ENCODE assay signal across 10 mouse cellular contexts in genomic region chr12:78228139-78228538, GRCm38 (mm10). TPM values are rescaled to one million over a fixed set of nuclear protein-coding genes. Genes with fewer than 3 reads are reported as not detected.
DNase-seq lines count a peak whose midpoint lies in the region; ATAC-seq and TF ChIP-seq lines count a peak whose summit lies in the region.
"Had no signal": no experiment of that assay in that cellular context is flagged by ENCODE, and none has a peak within 500 bp of the region (broad histone marks: within the 10 kb centered on the region; RNA-seq: fewer than 3 reads in every experiment).

No protein-coding gene starts in this region.

- no peaks in the 10 kb centered on the region for H3K4me1 ChIP-seq in kidney, embryonic 14.5 days (ENCODE audit: control insufficient read depth, insufficient read depth, low read length)
- H3K4me1 ChIP-seq in embryonic facial prominence, embryonic 12.5 days, result no peaks in the 10 kb centered on the region
- H3K4me1 ChIP-seq in midbrain, postnatal 0 days (ENCODE audit: insufficient read depth, low read length), result peaks cover 6% of the 10 kb centered on the region; the same call in 1 of the 2 replicates

- H3K4me2 ChIP-seq in kidney, embryonic 14.5 days (replicated peaks; ENCODE audit: low read depth, low read length), result peak overlapping the region; percentile 77
- H3K4me2 ChIP-seq in embryonic facial prominence, embryonic 12.5 days (replicated peaks), result peak overlapping the region; percentile 91
- peak overlapping the region; percentile 68 for H3K4me2 ChIP-seq in midbrain, postnatal 0 days (ENCODE audit: low read depth, low read length, poor library complexity, severe bottlenecking)

- H3K27me3 ChIP-seq in kidney, embryonic 14.5 days (ENCODE audit: control insufficient read depth, insufficient read depth, low read length), result no peaks in the 10 kb centered on the region
- no peaks in the 10 kb centered on the region for H3K27me3 ChIP-seq in embryonic facial prominence, embryonic 12.5 days
- H3K27me3 ChIP-seq in midbrain, postnatal 0 days (ENCODE audit: insufficient read depth, low read length), result no peaks in the 10 kb centered on the region

- no peaks in the 10 kb centered on the region for H3K36me3 ChIP-seq in kidney, embryonic 14.5 days (ENCODE audit: control insufficient read depth, insufficient read depth, low read length)
- H3K36me3 ChIP-seq in embryonic facial prominence, embryonic 12.5 days, result no peaks in the 10 kb centered on the region
- no peaks in the 10 kb centered on the region for H3K36me3 ChIP-seq in midbrain, postnatal 0 days (ENCODE audit: insufficient read depth, low read length)

- no peak for DNase-seq in kidney, adult 8-10 months
- DNase-seq in induced T-regulatory cell, adult 2 months (ENCODE audit: low read depth), result peak; percentile 12
- no peak for DNase-seq in midbrain, postnatal 0 days (ENCODE audit: low spot score)
- DNase-seq in adrenal gland, postnatal 25 days, result no peak
- DNase-seq in layer of hippocampus, adult 9-10 months (ENCODE audit: low spot score), result no peak
- DNase-seq in testis, postnatal 10 days (ENCODE audit: low spot score), result no peak
- DNase-seq: kidney, adult 11 months had no signal

- no peak for ATAC-seq in kidney, embryonic 14.5 days (ENCODE audit: low FRiP score, low TSS enrichment)
- no peak for ATAC-seq in embryonic facial prominence, embryonic 12.5 days (ENCODE audit: insufficient number of reproducible peaks, insufficient read depth, low FRiP score, low TSS enrichment)
- ATAC-seq in midbrain, postnatal 0 days (ENCODE audit: low FRiP score), result no peak

- H3K9ac ChIP-seq in kidney, embryonic 14.5 days (ENCODE audit: low read depth, low read length), result no peak overlapping the region
- no peak overlapping the region for H3K9ac ChIP-seq in embryonic facial prominence, embryonic 12.5 days
- H3K9ac ChIP-seq in midbrain, postnatal 0 days (replicated peaks; ENCODE audit: low read length, poor library complexity, severe bottlenecking), result 0 out of 2 replicates have a peak overlapping the region, but pooled peaks have one; percentile 42

- H3K9me3 ChIP-seq in kidney, embryonic 14.5 days (ENCODE audit: control insufficient read depth, low read length), result no peaks in the 10 kb centered on the region
- no peaks in the 10 kb centered on the region for H3K9me3 ChIP-seq in embryonic facial prominence, embryonic 12.5 days
- H3K9me3 ChIP-seq in midbrain, postnatal 0 days (ENCODE audit: low read length), result no peaks in the 10 kb centered on the region
- H3K9me3 ChIP-seq: G1E had no signal

- WGBS in kidney, embryonic 14.5 days, result 49% methylated on average over 4 of the region's 4 CpGs
- WGBS in embryonic facial prominence, embryonic 12.5 days, result 46% methylated on average over 4 of the region's 4 CpGs
- WGBS in midbrain, postnatal 0 days, result 33% methylated on average over 4 of the region's 4 CpGs

- no peak for TF ChIP-seq CTCF in midbrain, postnatal 0 days (IDR thresholded peaks at IDR 0.05)

- H3K4me3 ChIP-seq in kidney, embryonic 14.5 days (ENCODE audit: low read length), result peak overlapping the region; percentile 94
- H3K4me3 ChIP-seq in embryonic facial prominence, embryonic 12.5 days, result no peak overlapping the region
- H3K4me3 ChIP-seq in midbrain, postnatal 0 days (ENCODE audit: low read depth, low read length), result peak overlapping the region; percentile 83

- no peak overlapping the region for H3K27ac ChIP-seq in kidney, embryonic 14.5 days (ENCODE audit: low read depth, low read length)
- no peak overlapping the region for H3K27ac ChIP-seq in embryonic facial prominence, embryonic 12.5 days
- H3K27ac ChIP-seq in midbrain, postnatal 0 days (ENCODE audit: low read depth, low read length), result no peak overlapping the region

RNA-seq across cellular contexts. Expression of gene Gphn, which starts 2.0 kb away (rescaled TPM):
- 14.9 and 17.8 TPM in 2 replicates for polyA plus RNA-seq in kidney, embryonic 14.5 days (2014; fragmentation: Nextera tagmentation; extraction: Ambion mirVana)
- polyA plus RNA-seq in embryonic facial prominence, embryonic 12.5 days (2016; fragmentation: Nextera tagmentation; extraction: Ambion mirVana), result 12.4 and 12.9 TPM in 2 replicates
- 83.2 and 93.1 TPM in 2 replicates for total RNA-seq in midbrain, postnatal 0 days (2014; rRNA removed)
- polyA plus RNA-seq in midbrain, postnatal 0 days (2015; fragmentation: Nextera tagmentation; extraction: Ambion mirVana), result 69.7 and 71.0 TPM in 2 replicates
- total RNA-seq in adrenal gland, postnatal 25 days (2021), result 32.5 and 43.6 TPM in 2 replicates

RNA-seq across cellular contexts. Expression of gene Gm6657, which starts 34.1 kb away (rescaled TPM):
- polyA plus RNA-seq in kidney, embryonic 14.5 days (2014; fragmentation: Nextera tagmentation; extraction: Ambion mirVana), result not detected in 2 replicates
- polyA plus RNA-seq in embryonic facial prominence, embryonic 12.5 days (2016; fragmentation: Nextera tagmentation; extraction: Ambion mirVana), result not detected in 2 replicates
- total RNA-seq in midbrain, postnatal 0 days (2014; rRNA removed), result not detected in 2 replicates
- polyA plus RNA-seq in midbrain, postnatal 0 days (2015; fragmentation: Nextera tagmentation; extraction: Ambion mirVana), result not detected in 2 replicates
- total RNA-seq in adrenal gland, postnatal 25 days (2021), result not detected in 2 replicates
- total RNA-seq: G1E had no signal
- polyA plus RNA-seq: G1E had no signal
